Mouse (Mus musculus): Measurements from ENCODE around the gene Fstl4. TPM values are rescaled to one million over a fixed set of nuclear protein-coding genes. Genes with fewer than 3 reads are reported as not detected.

The Fstl4 gene
- total and polyA plus RNA-seq, 2 experiments from 2014 or later = 10.9 to 11.3 TPM

GRCm38 (mm10) chr11:52889527-52889926, 125.1 kb downstream of the Fstl4 start:
- TF ChIP-seq CTCF (IDR thresholded peaks at IDR 0.05; ENCODE audit: low read depth) = no peak
- no peak overlapping the region for H3K4me2 ChIP-seq (ENCODE audit: low read depth, low read length)
- no peaks in the 10 kb centered on the region for H3K9me3 ChIP-seq (ENCODE audit: low read length)
- H3K27me3 ChIP-seq (ENCODE audit: insufficient read depth, low read length) = no peaks in the 10 kb centered on the region
- WGBS = 77% methylated on average over 4 of the region's 4 CpGs
- no peak overlapping the region for H3K4me3 ChIP-seq (ENCODE audit: low read length)
- ATAC-seq = no peak
- no peak overlapping the region for H3K27ac ChIP-seq
- H3K36me3 ChIP-seq (ENCODE audit: insufficient read depth, low read length) = no peaks in the 10 kb centered on the region
- no peaks in the 10 kb centered on the region for H3K4me1 ChIP-seq (ENCODE audit: insufficient read depth, low read length)
- DNase-seq (ENCODE audit: low spot score) = no peak
- no peak overlapping the region for H3K9ac ChIP-seq (replicated peaks; ENCODE audit: low read length)

GRCm38 (mm10) chr11:52890156-52890555, 125.7 kb downstream of the Fstl4 start:
- no peaks in the 10 kb centered on the region for H3K4me1 ChIP-seq (ENCODE audit: insufficient read depth, low read length)
- ATAC-seq (no peak), DNase-seq (ENCODE audit: low spot score) (no peak)
- no peak overlapping the region for H3K27ac ChIP-seq
- 65% methylated on average over 7 of the region's 7 CpGs for WGBS
- no peak overlapping the region for H3K9ac ChIP-seq (replicated peaks; ENCODE audit: low read length)
- no peaks in the 10 kb centered on the region for H3K9me3 ChIP-seq (ENCODE audit: low read length)
- no peaks in the 10 kb centered on the region for H3K36me3 ChIP-seq (ENCODE audit: insufficient read depth, low read length)
- no peak overlapping the region for H3K4me2 ChIP-seq (ENCODE audit: low read depth, low read length)
- H3K4me3 ChIP-seq (ENCODE audit: low read length) = no peak overlapping the region
- H3K27me3 ChIP-seq (ENCODE audit: insufficient read depth, low read length) = no peaks in the 10 kb centered on the region
- TF ChIP-seq CTCF (IDR thresholded peaks at IDR 0.05; ENCODE audit: low read depth) = no peak

- 75% methylated on average over 5 of the region's 5 CpGs for WGBS
- no peaks in the 10 kb centered on the region for H3K9me3 ChIP-seq (ENCODE audit: low read length)
- no peak overlapping the region for H3K9ac ChIP-seq (replicated peaks; ENCODE audit: low read length)
- no peak for TF ChIP-seq CTCF (IDR thresholded peaks at IDR 0.05; ENCODE audit: low read depth)
- H3K4me3 ChIP-seq (ENCODE audit: low read length) = no peak overlapping the region
- DNase-seq (ENCODE audit: low spot score) = no peak
- H3K27me3 ChIP-seq (ENCODE audit: insufficient read depth, low read length) = no peaks in the 10 kb centered on the region
- no peak overlapping the region for H3K4me2 ChIP-seq (ENCODE audit: low read depth, low read length)
- H3K27ac ChIP-seq = no peak overlapping the region
- H3K4me1 ChIP-seq (ENCODE audit: insufficient read depth, low read length) = no peaks in the 10 kb centered on the region
- H3K36me3 ChIP-seq (ENCODE audit: insufficient read depth, low read length) = no peaks in the 10 kb centered on the region
- ATAC-seq = no peak
Observed at GRCm38 (mm10) chr11:52904101-52904500, 139.7 kb downstream of the Fstl4 start.

- H3K36me3 ChIP-seq (ENCODE audit: insufficient read depth, low read length) = no peaks in the 10 kb centered on the region
- no peak overlapping the region for H3K9ac ChIP-seq (replicated peaks; ENCODE audit: low read length)
- no peaks in the 10 kb centered on the region for H3K27me3 ChIP-seq (ENCODE audit: insufficient read depth, low read length)
- H3K27ac ChIP-seq = no peak overlapping the region
- 46% methylated on average over 7 of the region's 7 CpGs for WGBS
- ATAC-seq = no peak
- H3K4me2 ChIP-seq (ENCODE audit: low read depth, low read length) = no peak overlapping the region
- H3K9me3 ChIP-seq (ENCODE audit: low read length) = no peaks in the 10 kb centered on the region
- peak; percentile 34 for TF ChIP-seq CTCF (IDR thresholded peaks at IDR 0.05; ENCODE audit: low read depth)
- no peaks in the 10 kb centered on the region for H3K4me1 ChIP-seq (ENCODE audit: insufficient read depth, low read length)
- peak; percentile 55 for DNase-seq (ENCODE audit: low spot score)
- no peak overlapping the region for H3K4me3 ChIP-seq (ENCODE audit: low read length)
Observed at GRCm38 (mm10) chr11:52910788-52911187, 146.4 kb downstream of the Fstl4 start.

GRCm38 (mm10) chr11:52914431-52914830, 150.0 kb downstream of the Fstl4 start:
- TF ChIP-seq CTCF (IDR thresholded peaks at IDR 0.05; ENCODE audit: low read depth) = no peak
- no peaks in the 10 kb centered on the region for H3K9me3 ChIP-seq (ENCODE audit: low read length)
- WGBS = 76% methylated on average over 6 of the region's 6 CpGs
- H3K36me3 ChIP-seq (ENCODE audit: insufficient read depth, low read length) = no peaks in the 10 kb centered on the region
- peaks cover 4% of the 10 kb centered on the region; the same call in 1 of the 2 replicates for H3K4me1 ChIP-seq (ENCODE audit: insufficient read depth, low read length)
- no peaks in the 10 kb centered on the region for H3K27me3 ChIP-seq (ENCODE audit: insufficient read depth, low read length)
- no peak for ATAC-seq
- H3K4me2 ChIP-seq (ENCODE audit: low read depth, low read length) = no peak overlapping the region
- no peak for DNase-seq (ENCODE audit: low spot score)
- H3K9ac ChIP-seq (replicated peaks; ENCODE audit: low read length) = no peak overlapping the region
- H3K27ac ChIP-seq = no peak overlapping the region
- no peak overlapping the region for H3K4me3 ChIP-seq (ENCODE audit: low read length)

- WGBS = 83% methylated on average over 2 of the region's 2 CpGs
- Histone ChIP-seq H3K27me3 (ENCODE audit: insufficient read depth, low read length) (no peaks in the 10 kb centered on the region), H3K9me3 (ENCODE audit: low read length) (no peaks in the 10 kb centered on the region), H3K27ac (no peak overlapping the region), H3K9ac (replicated peaks; ENCODE audit: low read length) (no peak overlapping the region), H3K36me3 (ENCODE audit: insufficient read depth, low read length) (no peaks in the 10 kb centered on the region), H3K4me1 (ENCODE audit: insufficient read depth, low read length) (peaks cover 6% of the 10 kb centered on the region), H3K4me3 (ENCODE audit: low read length) (no peak overlapping the region), H3K4me2 (ENCODE audit: low read depth, low read length) (no peak overlapping the region)
- TF ChIP-seq CTCF (IDR thresholded peaks at IDR 0.05; ENCODE audit: low read depth) = 0 out of 2 replicates have a peak, but pooled peaks have one; percentile 0
- DNase-seq (ENCODE audit: low spot score) (no peak), ATAC-seq (no peak)
Observed at GRCm38 (mm10) chr11:52915648-52916047, 151.2 kb downstream of the Fstl4 start.

- Histone ChIP-seq H3K27me3 (ENCODE audit: insufficient read depth, low read length) (no peaks in the 10 kb centered on the region), H3K36me3 (ENCODE audit: insufficient read depth, low read length) (no peaks in the 10 kb centered on the region), H3K4me3 (ENCODE audit: low read length) (no peak overlapping the region), H3K9me3 (ENCODE audit: low read length) (no peaks in the 10 kb centered on the region), H3K4me1 (ENCODE audit: insufficient read depth, low read length) (peaks cover 6% of the 10 kb centered on the region), H3K9ac (replicated peaks; ENCODE audit: low read length) (no peak overlapping the region), H3K4me2 (ENCODE audit: low read depth, low read length) (no peak overlapping the region), H3K27ac (no peak overlapping the region)
- no peak for TF ChIP-seq CTCF (IDR thresholded peaks at IDR 0.05; ENCODE audit: low read depth)
- ATAC-seq = peak; percentile 69; the same call in 1 of the 2 replicates
- WGBS = 16% methylated on average over 15 of the region's 15 CpGs
- DNase-seq (ENCODE audit: low spot score) = peak; percentile 79
Observed at GRCm38 (mm10) chr11:52919231-52919960, 155.0 kb downstream of the Fstl4 start.
